Mouse (Mus musculus): Measurements from ENCODE around the gene Vstm5. TPM values are rescaled to one million over a fixed set of nuclear protein-coding genes. Genes with fewer than 3 reads are reported as not detected.
"Not testable (repeated sequence)": the region's sequence is repeated elsewhere in the genome, so short reads cannot be mapped to it uniquely, and the experiment has no call there.

The Vstm5 gene
- not detected in 2 replicates for total RNA-seq (2015; ENCODE audit: low replicate concordance)
- total RNA-seq (2017; ENCODE audit: low replicate concordance) = 1.1 TPM in 1 of 2 replicates, not detected in the other

- no peak for ATAC-seq (replicated peaks; ENCODE audit: low FRiP score, poor library complexity, severe bottlenecking)
These were observed at the start of gene Vstm5 for GRCm38 (mm10) chr9:15239042-15239925. TSS of gene Vstm5 (plus strand) at chr9:15239045.

- not testable (repeated sequence) for ATAC-seq (replicated peaks; ENCODE audit: low FRiP score, poor library complexity, severe bottlenecking)
These were observed 44.0 kb upstream of the Vstm5 start for GRCm38 (mm10) chr9:15194806-15195205.

GRCm38 (mm10) chr9:15206631-15207030 lies 32.2 kb upstream of the Vstm5 start:
- ATAC-seq (replicated peaks; ENCODE audit: low FRiP score, poor library complexity, severe bottlenecking) = no peak

- ATAC-seq (replicated peaks; ENCODE audit: low FRiP score, poor library complexity, severe bottlenecking) = no peak
These were observed 29.5 kb upstream of the Vstm5 start for GRCm38 (mm10) chr9:15209320-15209719.

- no peak for ATAC-seq (replicated peaks; ENCODE audit: low FRiP score, poor library complexity, severe bottlenecking)
These were observed 27.0 kb upstream of the Vstm5 start for GRCm38 (mm10) chr9:15211876-15212275.

- ATAC-seq (replicated peaks; ENCODE audit: low FRiP score, poor library complexity, severe bottlenecking) = no peak
These were observed 25.1 kb upstream of the Vstm5 start for GRCm38 (mm10) chr9:15213695-15214094.

- ATAC-seq (replicated peaks; ENCODE audit: low FRiP score, poor library complexity, severe bottlenecking) = no peak
These were observed 13.9 kb upstream of the Vstm5 start for GRCm38 (mm10) chr9:15224912-15225311.

GRCm38 (mm10) chr9:15232445-15232844 lies 6.4 kb upstream of the Vstm5 start:
- ATAC-seq (replicated peaks; ENCODE audit: low FRiP score, poor library complexity, severe bottlenecking) = no peak

GRCm38 (mm10) chr9:15233604-15234003 lies 5.2 kb upstream of the Vstm5 start:
- ATAC-seq (replicated peaks; ENCODE audit: low FRiP score, poor library complexity, severe bottlenecking) = no peak

GRCm38 (mm10) chr9:15235986-15236385 lies 2.9 kb upstream of the Vstm5 start:
- ATAC-seq (replicated peaks; ENCODE audit: low FRiP score, poor library complexity, severe bottlenecking) = no peak

GRCm38 (mm10) chr9:15237516-15238296 lies 1.1 kb upstream of the Vstm5 start:
- ATAC-seq (replicated peaks; ENCODE audit: low FRiP score, poor library complexity, severe bottlenecking) = no peak

- ATAC-seq (replicated peaks; ENCODE audit: low FRiP score, poor library complexity, severe bottlenecking) = no peak
These were observed 401 bp upstream of the Vstm5 start for GRCm38 (mm10) chr9:15238297-15238990.

GRCm38 (mm10) chr9:15240006-15240405 lies 1.2 kb downstream of the Vstm5 start:
- no peak for ATAC-seq (replicated peaks; ENCODE audit: low FRiP score, poor library complexity, severe bottlenecking)

GRCm38 (mm10) chr9:15240863-15241595 lies 2.2 kb downstream of the Vstm5 start:
- ATAC-seq (replicated peaks; ENCODE audit: low FRiP score, poor library complexity, severe bottlenecking) = no peak

GRCm38 (mm10) chr9:15241596-15241939 lies 2.7 kb downstream of the Vstm5 start:
- peak; percentile 50; the same call in 1 of the 2 replicates for ATAC-seq (replicated peaks; ENCODE audit: low FRiP score, poor library complexity, severe bottlenecking)

GRCm38 (mm10) chr9:15242130-15242529 lies 3.3 kb downstream of the Vstm5 start:
- ATAC-seq (replicated peaks; ENCODE audit: low FRiP score, poor library complexity, severe bottlenecking) = no peak

GRCm38 (mm10) chr9:15245319-15246075 lies 6.7 kb downstream of the Vstm5 start:
- ATAC-seq (replicated peaks; ENCODE audit: low FRiP score, poor library complexity, severe bottlenecking) = no peak

- no peak for ATAC-seq (replicated peaks; ENCODE audit: low FRiP score, poor library complexity, severe bottlenecking)
These were observed 11.5 kb downstream of the Vstm5 start for GRCm38 (mm10) chr9:15250376-15250775.

- ATAC-seq (replicated peaks; ENCODE audit: low FRiP score, poor library complexity, severe bottlenecking) = no peak
These were observed 13.4 kb downstream of the Vstm5 start for GRCm38 (mm10) chr9:15252196-15252595.

Measured in erythroblast, adult 5-6 weeks (primary cell).